Mouse (Mus musculus): ENCODE results near the gene Ten1. TPM values are rescaled to one million over a fixed set of nuclear protein-coding genes. Genes with fewer than 3 reads are reported as not detected.

Ten1 gene
- polyA plus RNA-seq (2021; fragmentation: Nextera tagmentation) = 106 and 115 TPM in 2 replicates
- long read RNA-seq, experiment 1, transcript Ten1-201 (4 exons, 902 nt) = major isoform, 81 of 87 reads
- long read RNA-seq, experiment 1, partial matches to known transcripts = 1 of 87 reads
- long read RNA-seq, experiment 1, other reads (novel, unspliced or antisense) = 2 of 87 reads
- long read RNA-seq, experiment 2, transcript Ten1-201 (4 exons, 902 nt) = major isoform, 19 of 22 reads
- long read RNA-seq, experiment 2, partial matches to known transcripts = 0 of 22 reads
- long read RNA-seq, experiment 2, other reads (novel, unspliced or antisense) = 3 of 22 reads

GRCm38 (mm10) chr11:116198639-116199531 lies at the start of gene Ten1, which contains the start of gene Acox1:
Gene Ten1, plus strand, starts transcription at chr11:116198855.
Gene Acox1, minus strand, starts transcription at chr11:116199045.

GRCm38 (mm10) chr11:116167884-116168439 lies 30.7 kb upstream of the Ten1 start, which contains the start of gene Fbf1:
Gene Fbf1, minus strand, starts transcription at chr11:116168166.

GRCm38 (mm10) chr11:116237742-116238395 lies 39.2 kb downstream of the Ten1 start, which contains the start of gene Evpl:
Gene Evpl, minus strand, starts transcription at chr11:116238077.

Other genes with a start within 250 kb of the Ten1 start
- 3.2 and 5.2 TPM in 2 replicates for gene Itgb4, start 224.1 kb upstream of the Ten1 start, polyA plus RNA-seq (2021; fragmentation: Nextera tagmentation)
- gene Galk1, start 186.1 kb upstream of the Ten1 start, polyA plus RNA-seq (2021; fragmentation: Nextera tagmentation) = 24.3 and 24.9 TPM in 2 replicates
- 331 and 336 TPM in 2 replicates for gene H3f3b, start 170.9 kb upstream of the Ten1 start, polyA plus RNA-seq (2021; fragmentation: Nextera tagmentation)
- 6.5 and 9.1 TPM in 2 replicates for gene Unk, start 168.5 kb upstream of the Ten1 start, polyA plus RNA-seq (2021; fragmentation: Nextera tagmentation)
- gene Unc13d, start 120.9 kb upstream of the Ten1 start, polyA plus RNA-seq (2021; fragmentation: Nextera tagmentation) = 1.4 TPM in 2 replicates
- gene Wbp2, start 111.9 kb upstream of the Ten1 start, polyA plus RNA-seq (2021; fragmentation: Nextera tagmentation) = 285 and 304 TPM in 2 replicates
- 3.4 and 4.0 TPM in 2 replicates for gene Trim47, start 71.6 kb upstream of the Ten1 start, polyA plus RNA-seq (2021; fragmentation: Nextera tagmentation)
- gene Trim65, start 67.7 kb upstream of the Ten1 start, polyA plus RNA-seq (2021; fragmentation: Nextera tagmentation) = 1.7 and 1.8 TPM in 2 replicates
- 70.8 and 78.4 TPM in 2 replicates for gene Mrpl38, start 60.0 kb upstream of the Ten1 start, polyA plus RNA-seq (2021; fragmentation: Nextera tagmentation)
- gene Fbf1, start 30.7 kb upstream of the Ten1 start, polyA plus RNA-seq (2021; fragmentation: Nextera tagmentation) = 21.4 and 25.0 TPM in 2 replicates
- gene Acox1, start 190 bp downstream of the Ten1 start, polyA plus RNA-seq (2021; fragmentation: Nextera tagmentation) = 85.6 and 87.9 TPM in 2 replicates
- 0.38 and 0.49 TPM in 2 replicates for gene Evpl, start 39.2 kb downstream of the Ten1 start, polyA plus RNA-seq (2021; fragmentation: Nextera tagmentation)
- 29.3 and 32.2 TPM in 2 replicates for gene Srp68, start 75.4 kb downstream of the Ten1 start, polyA plus RNA-seq (2021; fragmentation: Nextera tagmentation)
- gene Galr2, start 82.1 kb downstream of the Ten1 start, polyA plus RNA-seq (2021; fragmentation: Nextera tagmentation) = 0.18 and 0.33 TPM in 2 replicates
- gene Exoc7, start 108.4 kb downstream of the Ten1 start, polyA plus RNA-seq (2021; fragmentation: Nextera tagmentation) = 45.3 and 58.0 TPM in 2 replicates
- 2.8 and 4.0 TPM in 2 replicates for gene Foxj1, start 136.5 kb downstream of the Ten1 start, polyA plus RNA-seq (2021; fragmentation: Nextera tagmentation)
- gene Rnf157, start 214.2 kb downstream of the Ten1 start, polyA plus RNA-seq (2021; fragmentation: Nextera tagmentation) = 29.6 and 31.2 TPM in 2 replicates
- 4.3 and 6.8 TPM in 2 replicates for gene Ubald2, start 235.2 kb downstream of the Ten1 start, polyA plus RNA-seq (2021; fragmentation: Nextera tagmentation)